Mouse (Mus musculus) liver, embryonic 14.5 days (tissue): ENCODE results near the gene Nr1i3.

ENCODE experiments used
- CTCF ChIP-seq: IDR thresholded peaks from 2 replicates; pipeline ENCODE4 v1.5.1; 2016; ENCODE audit warnings: antibody characterized with exemption, low read depth, control low read depth
- EP300 ChIP-seq: IDR thresholded peaks from 2 replicates; pipeline ENCODE4 v1.6.1; 2016; ENCODE audit warnings: antibody characterized with exemption, low read depth

DNA sequence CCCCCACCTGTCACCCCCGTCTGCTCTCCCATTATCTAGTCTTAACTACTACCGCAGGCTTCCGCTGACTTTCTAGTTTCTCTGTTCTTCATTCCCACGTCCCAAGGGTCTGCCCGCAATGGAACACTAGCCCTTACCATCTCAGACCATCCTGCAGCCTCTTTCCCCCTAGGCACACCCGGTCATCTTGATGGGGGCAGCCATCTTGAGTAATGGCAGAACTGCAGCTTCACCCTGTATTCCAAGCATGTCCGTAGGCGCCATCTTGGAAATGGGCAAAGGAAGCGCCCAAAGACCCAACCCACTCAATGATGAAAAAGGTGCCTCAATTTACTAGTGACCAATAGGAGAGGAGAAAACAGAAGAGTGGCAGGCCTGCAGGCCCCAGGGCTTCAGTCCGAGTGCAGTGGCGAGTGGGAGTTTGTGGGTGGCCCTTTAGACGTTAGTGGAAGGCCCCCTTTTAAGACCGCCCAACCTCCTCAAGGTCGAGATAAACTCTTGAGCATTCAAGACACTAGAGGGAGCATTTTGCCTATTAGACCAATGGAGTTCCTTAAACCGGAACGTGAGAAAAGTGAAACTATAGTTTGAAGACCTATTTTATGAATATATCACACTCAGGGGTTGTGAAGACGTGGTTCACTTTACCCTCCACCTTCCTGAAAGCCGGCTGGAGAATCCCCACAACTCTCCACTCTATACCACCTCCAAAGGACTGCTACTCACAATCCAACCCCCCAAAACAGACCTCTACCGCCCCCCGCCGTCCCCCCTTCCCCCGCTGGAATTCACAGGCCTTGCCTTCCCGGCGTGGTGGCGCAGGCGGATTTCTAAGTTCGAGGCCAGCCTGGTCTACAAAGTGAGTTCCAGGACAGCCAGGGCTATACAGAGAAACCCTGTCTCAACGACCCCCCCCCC, 8.7 kb downstream of the Nr1i3 start, which contains the start of gene Tomm40l:
- TF ChIP-seq CTCF (peak; percentile 77), EP300 (no peak)
